Comparison of ENCODE assay signal across 22 mouse cellular contexts in genomic region chr3:88628766-88629165, GRCm38 (mm10). TPM values are rescaled to one million over a fixed set of nuclear protein-coding genes. Genes with fewer than 3 reads are reported as not detected.
DNase-seq lines count a peak whose midpoint lies in the region; ATAC-seq and TF ChIP-seq lines count a peak whose summit lies in the region.
"Had no signal": no experiment of that assay in that cellular context is flagged by ENCODE, and none has a peak within 500 bp of the region (broad histone marks: within the 10 kb centered on the region; RNA-seq: fewer than 3 reads in every experiment).

No protein-coding gene starts in this region.

- H3K4me1 ChIP-seq in heart, embryonic 13.5 days: peaks cover 96% of the 10 kb centered on the region
- peaks cover 32% of the 10 kb centered on the region for H3K4me1 ChIP-seq in kidney, postnatal 0 days (replicated peaks; ENCODE audit: insufficient read depth, low read length)
- H3K4me1 ChIP-seq in megakaryocyte, embryonic 14.5 days: peaks cover 99% of the 10 kb centered on the region

- H3K9me3 ChIP-seq in heart, embryonic 13.5 days: no peaks in the 10 kb centered on the region
- H3K9me3 ChIP-seq in kidney, postnatal 0 days (replicated peaks; ENCODE audit: low read length): no peaks in the 10 kb centered on the region
- H3K9me3 ChIP-seq in megakaryocyte, embryonic 14.5 days: no peaks in the 10 kb centered on the region
- H3K9me3 ChIP-seq: hindbrain, embryonic 15.5 days; limb, embryonic 13.5 days; midbrain, embryonic 15.5 days had no signal

- WGBS in heart, embryonic 13.5 days: 53% methylated on average over 4 of the region's 4 CpGs
- WGBS in kidney, postnatal 0 days: 52% methylated on average over 4 of the region's 4 CpGs

- peaks cover 71% of the 10 kb centered on the region for H3K36me3 ChIP-seq in heart, embryonic 13.5 days
- peaks cover 38% of the 10 kb centered on the region for H3K36me3 ChIP-seq in kidney, postnatal 0 days (ENCODE audit: insufficient read depth, low read length)
- H3K36me3 ChIP-seq in megakaryocyte, embryonic 14.5 days (replicated peaks; ENCODE audit: low read length): peaks cover 81% of the 10 kb centered on the region

- H3K9ac ChIP-seq in heart, embryonic 13.5 days: peak overlapping the region; percentile 66
- H3K9ac ChIP-seq in kidney, postnatal 0 days (ENCODE audit: low read depth, low read length): no peak overlapping the region
- H3K9ac ChIP-seq: forebrain, postnatal 0 days; hindbrain, embryonic 15.5 days; limb, embryonic 13.5 days; midbrain, embryonic 15.5 days had no signal

- TF ChIP-seq CTCF in kidney, postnatal 0 days (IDR thresholded peaks at IDR 0.05; ENCODE audit: low read depth): no peak

- H3K27me3 ChIP-seq in heart, embryonic 13.5 days (replicated peaks): no peaks in the 10 kb centered on the region
- no peaks in the 10 kb centered on the region for H3K27me3 ChIP-seq in kidney, postnatal 0 days (ENCODE audit: insufficient read depth, low read length)
- H3K27me3 ChIP-seq in megakaryocyte, embryonic 14.5 days (replicated peaks): no peaks in the 10 kb centered on the region
- H3K27me3 ChIP-seq: hindbrain, embryonic 15.5 days; limb, embryonic 13.5 days; midbrain, embryonic 15.5 days had no signal

- H3K4me2 ChIP-seq in heart, embryonic 13.5 days: no peak overlapping the region
- no peak overlapping the region for H3K4me2 ChIP-seq in kidney, postnatal 0 days (ENCODE audit: low read length)
- H3K4me2 ChIP-seq: hindbrain, embryonic 15.5 days; limb, embryonic 13.5 days; midbrain, embryonic 15.5 days had no signal

- no peak overlapping the region for H3K4me3 ChIP-seq in heart, embryonic 13.5 days
- no peak overlapping the region for H3K4me3 ChIP-seq in kidney, postnatal 0 days (replicated peaks; ENCODE audit: low read depth, low read length)
- H3K4me3 ChIP-seq in megakaryocyte, embryonic 14.5 days (replicated peaks): peak overlapping the region; percentile 59
- H3K4me3 ChIP-seq: erythroblast, embryonic 14.5 days; hindbrain, embryonic 15.5 days; limb, embryonic 13.5 days; midbrain, embryonic 15.5 days had no signal

- no peak for DNase-seq in heart, adult 9 months (ENCODE audit: low spot score in 2 of 2)
- DNase-seq in kidney, postnatal 0 days (ENCODE audit: low spot score): no peak
- DNase-seq in kidney, postnatal 36 days: no peak
- no peak for DNase-seq in adipocyte (ENCODE audit: low spot score)
- DNase-seq: adrenal gland, adult 8-10 months; cerebellum, adult 8-10 months; embryo, embryonic 11 days; forebrain, postnatal 0 days; kidney, adult 9 months; thymus, postnatal 14 days had no signal

- ATAC-seq in heart, embryonic 13.5 days (ENCODE audit: extremely low read depth, insufficient number of reproducible peaks, low FRiP score, low TSS enrichment): no peak
- no peak for ATAC-seq in kidney, postnatal 0 days (replicated peaks; ENCODE audit: low FRiP score, low read depth)
- no peak for ATAC-seq in megakaryocyte, adult 5-6 weeks (ENCODE audit: poor library complexity, severe bottlenecking)
- ATAC-seq: CD4-positive, CD25-positive, alpha-beta regulatory T cell, adult 4 months; midbrain, embryonic 15.5 days had no signal

- H3K27ac ChIP-seq in heart, embryonic 13.5 days (replicated peaks): 0 out of 2 replicates have a peak overlapping the region, but pooled peaks have one; percentile 16
- peak overlapping the region; percentile 31; the same call in 1 of the 2 replicates for H3K27ac ChIP-seq in kidney, postnatal 0 days
- H3K27ac ChIP-seq: hindbrain, embryonic 15.5 days; midbrain, embryonic 15.5 days; stomach, postnatal 0 days had no signal

RNA-seq across cellular contexts. Expression of gene Arhgef2, which starts 23.0 kb away (rescaled TPM):
- 73.1 and 73.4 TPM in 2 replicates for polyA plus RNA-seq in heart, embryonic 13.5 days (2015; fragmentation: Nextera tagmentation; extraction: Ambion mirVana)
- polyA plus RNA-seq in kidney, postnatal 0 days (2015; fragmentation: Nextera tagmentation; extraction: Ambion mirVana): 53.7 and 65.4 TPM in 2 replicates
- 302 and 446 TPM in 2 replicates for polyA plus RNA-seq in megakaryocyte, embryonic 14.5 days (2012; ENCODE audit: insufficient read depth, low replicate concordance)
- 71.1 and 85.9 TPM in 2 replicates for total RNA-seq in megakaryocyte, adult 5-6 weeks (2015)
- 49.6 and 73.1 TPM in 2 replicates for total RNA-seq in megakaryocyte, adult 5-6 weeks (2017)

RNA-seq across cellular contexts. Expression of gene Rxfp4, which starts 24.2 kb away (rescaled TPM):
- not detected in 2 replicates for polyA plus RNA-seq in heart, embryonic 13.5 days (2015; fragmentation: Nextera tagmentation; extraction: Ambion mirVana)
- not detected in 2 replicates for polyA plus RNA-seq in kidney, postnatal 0 days (2015; fragmentation: Nextera tagmentation; extraction: Ambion mirVana)
- not detected in 2 replicates for polyA plus RNA-seq in megakaryocyte, embryonic 14.5 days (2012; ENCODE audit: insufficient read depth, low replicate concordance)
- not detected in 2 replicates for total RNA-seq in megakaryocyte, adult 5-6 weeks (2015)
- not detected in 2 replicates for total RNA-seq in megakaryocyte, adult 5-6 weeks (2017)
- total RNA-seq: adrenal gland, adult 8-10 months; forebrain, postnatal 0 days; gastrocnemius, postnatal 10 days; left cerebral cortex, adult 18-20 months had no signal
- polyA plus RNA-seq: brain, embryonic 14.5 days; erythroblast, embryonic 14.5 days; forebrain, postnatal 0 days; hindbrain, embryonic 15.5 days; limb, embryonic 13.5 days; midbrain, embryonic 15.5 days had no signal

RNA-seq across cellular contexts. Expression of gene Ssr2, which starts 53.1 kb away (rescaled TPM):
- 173 and 202 TPM in 2 replicates for polyA plus RNA-seq in heart, embryonic 13.5 days (2015; fragmentation: Nextera tagmentation; extraction: Ambion mirVana)
- polyA plus RNA-seq in kidney, postnatal 0 days (2015; fragmentation: Nextera tagmentation; extraction: Ambion mirVana): 294 and 311 TPM in 2 replicates
- 111 and 307 TPM in 2 replicates for polyA plus RNA-seq in megakaryocyte, embryonic 14.5 days (2012; ENCODE audit: insufficient read depth, low replicate concordance)
- 207 and 216 TPM in 2 replicates for total RNA-seq in megakaryocyte, adult 5-6 weeks (2015)
- total RNA-seq in megakaryocyte, adult 5-6 weeks (2017): 93.2 and 107 TPM in 2 replicates

RNA-seq across cellular contexts. Expression of gene Khdc4, which starts 56.8 kb away (rescaled TPM):
- 54.8 and 61.4 TPM in 2 replicates for polyA plus RNA-seq in heart, embryonic 13.5 days (2015; fragmentation: Nextera tagmentation; extraction: Ambion mirVana)
- polyA plus RNA-seq in kidney, postnatal 0 days (2015; fragmentation: Nextera tagmentation; extraction: Ambion mirVana): 71.4 and 72.1 TPM in 2 replicates
- 5.5 and 6.0 TPM in 2 replicates for polyA plus RNA-seq in megakaryocyte, embryonic 14.5 days (2012; ENCODE audit: insufficient read depth, low replicate concordance)
- 50.6 and 52.1 TPM in 2 replicates for total RNA-seq in megakaryocyte, adult 5-6 weeks (2015)
- total RNA-seq in megakaryocyte, adult 5-6 weeks (2017): 53.4 and 56.1 TPM in 2 replicates
